Mouse (Mus musculus): ENCODE data around the gene Ttc7. TPM values are rescaled to one million over a fixed set of nuclear protein-coding genes. Genes with fewer than 3 reads are reported as not detected.

Ttc7 gene
- polyA plus RNA-seq, 1 experiment from 2014 or later, result 15.4 TPM

GRCm38 (mm10) chr17:87255672-87256071, 27.0 kb upstream of the Ttc7 start:
- DNase-seq (ENCODE audit: low spot score), result no peak
- Histone ChIP-seq H3K9ac (ENCODE audit: low read depth, low read length) (no peak overlapping the region), H3K27ac (no peak overlapping the region), H3K4me3 (replicated peaks; ENCODE audit: low read depth, low read length) (no peak overlapping the region), H3K27me3 (ENCODE audit: insufficient read depth, low read length) (no peaks in the 10 kb centered on the region), H3K4me1 (replicated peaks; ENCODE audit: insufficient read depth, low read length) (no peaks in the 10 kb centered on the region), H3K4me2 (ENCODE audit: low read length) (no peak overlapping the region), H3K9me3 (replicated peaks; ENCODE audit: low read length) (no peaks in the 10 kb centered on the region), H3K36me3 (ENCODE audit: insufficient read depth, low read length) (peaks cover 38% of the 10 kb centered on the region)
- WGBS, result 86% methylated on average over 16 of the region's 16 CpGs
- no peak for ATAC-seq (replicated peaks; ENCODE audit: low FRiP score, low read depth)
- no peak for TF ChIP-seq CTCF (IDR thresholded peaks at IDR 0.05; ENCODE audit: low read depth)

DNA sequence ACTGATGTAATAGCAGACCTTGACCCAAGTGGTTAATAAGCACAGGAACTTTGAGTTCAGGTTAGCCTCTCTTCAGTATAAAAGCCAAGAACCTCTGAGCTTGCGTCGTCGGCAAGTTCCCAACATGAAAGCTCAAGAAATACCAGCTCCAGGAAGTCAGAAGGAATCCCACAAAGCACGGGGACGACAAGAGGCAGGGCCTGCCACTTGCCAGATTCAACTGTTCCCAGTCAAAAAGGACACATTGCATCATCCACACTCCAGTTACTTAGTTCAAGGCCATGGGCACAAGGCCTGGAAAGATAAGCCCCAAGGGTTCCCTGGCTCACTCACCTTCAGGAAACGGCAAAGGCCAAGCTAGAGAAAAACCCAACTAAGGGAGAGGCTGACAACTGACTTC, 19.3 kb upstream of the Ttc7 start:
- Histone ChIP-seq H3K27me3 (ENCODE audit: insufficient read depth, low read length) (no peaks in the 10 kb centered on the region), H3K36me3 (ENCODE audit: insufficient read depth, low read length) (0 out of 2 replicates have a peak, but pooled peaks cover 7% of the 10 kb centered on the region), H3K27ac (no peak overlapping the region), H3K4me3 (replicated peaks; ENCODE audit: low read depth, low read length) (no peak overlapping the region), H3K4me2 (ENCODE audit: low read length) (no peak overlapping the region), H3K4me1 (replicated peaks; ENCODE audit: insufficient read depth, low read length) (peaks cover 13% of the 10 kb centered on the region), H3K9me3 (replicated peaks; ENCODE audit: low read length) (no peaks in the 10 kb centered on the region), H3K9ac (ENCODE audit: low read depth, low read length) (no peak overlapping the region)
- no peak for TF ChIP-seq CTCF (IDR thresholded peaks at IDR 0.05; ENCODE audit: low read depth)
- ATAC-seq (replicated peaks; ENCODE audit: low FRiP score, low read depth) (no peak), DNase-seq (ENCODE audit: low spot score) (no peak)
- 87% methylated on average over 6 of the region's 6 CpGs for WGBS

GRCm38 (mm10) chr17:87264054-87264830, 18.4 kb upstream of the Ttc7 start:
- ATAC-seq (replicated peaks; ENCODE audit: low FRiP score, low read depth) (no peak), DNase-seq (ENCODE audit: low spot score) (no peak)
- Histone ChIP-seq H3K36me3 (ENCODE audit: insufficient read depth, low read length) (0 out of 2 replicates have a peak, but pooled peaks cover 7% of the 10 kb centered on the region), H3K9ac (ENCODE audit: low read depth, low read length) (peak overlapping the region; percentile 86; the same call in 1 of the 2 replicates), H3K4me2 (ENCODE audit: low read length) (peak overlapping the region; percentile 86), H3K9me3 (replicated peaks; ENCODE audit: low read length) (no peaks in the 10 kb centered on the region), H3K4me3 (replicated peaks; ENCODE audit: low read depth, low read length) (0 out of 2 replicates have a peak overlapping the region, but pooled peaks have one; percentile 85), H3K27ac (no peak overlapping the region; the same call in 1 of the 2 replicates), H3K27me3 (ENCODE audit: insufficient read depth, low read length) (no peaks in the 10 kb centered on the region), H3K4me1 (replicated peaks; ENCODE audit: insufficient read depth, low read length) (peaks cover 13% of the 10 kb centered on the region)
- no peak for TF ChIP-seq CTCF (IDR thresholded peaks at IDR 0.05; ENCODE audit: low read depth)
- WGBS, result 80% methylated on average over 11 of the region's 11 CpGs

DNA sequence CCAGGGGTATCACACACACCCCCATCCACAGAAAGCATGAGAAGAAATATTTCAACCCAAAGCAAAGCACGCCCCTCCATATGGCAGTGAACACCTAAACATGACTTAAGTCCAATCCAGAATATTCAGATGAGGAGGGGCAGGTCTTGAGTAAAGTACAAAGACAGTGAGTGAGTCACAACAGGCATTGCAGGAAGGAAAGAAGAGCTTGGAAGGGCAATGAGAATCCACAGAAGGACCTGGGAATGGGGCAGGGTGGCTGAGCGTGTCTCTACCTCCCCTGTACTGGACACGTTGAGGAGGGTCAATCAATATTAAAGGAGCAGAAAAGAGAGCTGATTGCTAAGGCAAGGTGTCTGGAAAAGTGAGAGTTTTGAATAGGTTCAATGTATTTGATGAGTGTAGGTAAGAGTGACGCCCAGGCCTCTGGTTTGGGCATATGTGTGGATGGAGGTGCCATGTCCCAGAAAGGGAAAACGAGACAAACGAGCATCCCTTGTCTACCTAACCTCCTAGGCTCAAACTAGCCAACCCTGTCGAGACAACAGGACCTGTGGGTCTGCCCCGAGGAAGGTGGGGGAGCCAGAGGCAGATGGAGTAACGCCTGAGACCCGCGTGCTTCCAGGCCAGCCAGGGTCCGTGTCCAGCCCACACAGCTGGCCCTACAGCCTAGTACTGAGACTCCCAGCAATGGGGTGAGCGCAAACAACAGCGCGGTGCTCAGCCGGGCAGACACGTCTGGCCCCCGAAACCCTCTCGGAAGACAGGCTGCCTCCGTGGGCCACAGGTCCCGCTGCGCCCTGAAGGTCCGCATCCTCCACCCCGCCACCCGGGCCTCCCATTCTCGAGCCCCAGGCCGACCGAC, 17.5 kb upstream of the Ttc7 start:
- Histone ChIP-seq H3K27me3 (ENCODE audit: insufficient read depth, low read length) (no peaks in the 10 kb centered on the region), H3K36me3 (ENCODE audit: insufficient read depth, low read length) (0 out of 2 replicates have a peak, but pooled peaks cover 7% of the 10 kb centered on the region), H3K4me2 (ENCODE audit: low read length) (peak overlapping the region; percentile 86), H3K4me1 (replicated peaks; ENCODE audit: insufficient read depth, low read length) (peaks cover 13% of the 10 kb centered on the region), H3K9ac (ENCODE audit: low read depth, low read length) (peak overlapping the region; percentile 86), H3K4me3 (replicated peaks; ENCODE audit: low read depth, low read length) (peak overlapping the region; percentile 85), H3K9me3 (replicated peaks; ENCODE audit: low read length) (no peaks in the 10 kb centered on the region), H3K27ac (peak overlapping the region; percentile 71; the same call in 1 of the 2 replicates)
- DNase-seq (ENCODE audit: low spot score) (peak; percentile 16), ATAC-seq (replicated peaks; ENCODE audit: low FRiP score, low read depth) (peak; percentile 78)
- 7% methylated on average over 27 of the region's 28 CpGs for WGBS
- TF ChIP-seq CTCF (IDR thresholded peaks at IDR 0.05; ENCODE audit: low read depth), result no peak

DNA sequence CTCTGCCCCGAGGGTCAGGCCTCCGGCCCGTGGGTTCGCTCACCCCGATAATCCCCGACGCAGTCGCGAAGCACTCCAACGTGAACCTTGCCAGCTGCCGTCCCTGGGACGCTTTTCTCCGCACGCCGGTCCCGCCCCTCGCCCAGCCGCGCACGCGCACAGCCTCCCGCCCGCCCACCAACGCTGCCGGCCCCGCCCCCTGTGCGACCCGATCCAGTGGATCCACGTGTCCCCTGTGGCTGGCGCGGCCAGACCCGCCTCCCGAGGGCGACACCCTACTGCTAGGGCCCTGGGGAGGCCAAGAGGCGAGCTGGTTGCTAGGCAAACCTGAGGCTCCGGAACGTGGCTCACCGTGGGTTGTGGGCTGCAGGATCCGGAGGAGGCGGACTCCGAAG, 16.9 kb upstream of the Ttc7 start, which contains the start of gene Mcfd2:
TSS of gene Mcfd2 (minus strand) at position 144 of the 395 bp plus-strand sequence.
- peak; percentile 95 for DNase-seq (ENCODE audit: low spot score)
- under 1% methylated on average over 41 of the region's 41 CpGs for WGBS
- peak within 1 kb of the TSS; percentile 85 for H3K4me3 ChIP-seq (replicated peaks; ENCODE audit: low read depth, low read length)
- H3K4me2 ChIP-seq (ENCODE audit: low read length), result peak within 1 kb of the TSS; percentile 86
- ATAC-seq (replicated peaks; ENCODE audit: low FRiP score, low read depth), result peak; percentile 96
- no peaks in the 10 kb centered on the region for H3K27me3 ChIP-seq (ENCODE audit: insufficient read depth, low read length)
- H3K27ac ChIP-seq, result peak within 1 kb of the TSS; percentile 71; the same call in 1 of the 2 replicates
- H3K9ac ChIP-seq (ENCODE audit: low read depth, low read length), result peak within 1 kb of the TSS; percentile 86
- 0 out of 2 replicates have a peak, but pooled peaks cover 3% of the 10 kb centered on the region for H3K36me3 ChIP-seq (ENCODE audit: insufficient read depth, low read length)
- TF ChIP-seq CTCF (IDR thresholded peaks at IDR 0.05; ENCODE audit: low read depth), result peak; percentile 62
- H3K4me1 ChIP-seq (replicated peaks; ENCODE audit: insufficient read depth, low read length), result peaks cover 13% of the 10 kb centered on the region
- H3K9me3 ChIP-seq (replicated peaks; ENCODE audit: low read length), result no peaks in the 10 kb centered on the region

- Histone ChIP-seq H3K4me2 (ENCODE audit: low read length) (no peak overlapping the region), H3K27ac (no peak overlapping the region), H3K9me3 (replicated peaks; ENCODE audit: low read length) (no peaks in the 10 kb centered on the region), H3K4me3 (replicated peaks; ENCODE audit: low read depth, low read length) (no peak overlapping the region), H3K4me1 (replicated peaks; ENCODE audit: insufficient read depth, low read length) (peaks cover 7% of the 10 kb centered on the region), H3K36me3 (ENCODE audit: insufficient read depth, low read length) (no peaks in the 10 kb centered on the region), H3K27me3 (ENCODE audit: insufficient read depth, low read length) (no peaks in the 10 kb centered on the region), H3K9ac (ENCODE audit: low read depth, low read length) (no peak overlapping the region)
- ATAC-seq (replicated peaks; ENCODE audit: low FRiP score, low read depth) (no peak), DNase-seq (ENCODE audit: low spot score) (no peak)
- TF ChIP-seq CTCF (IDR thresholded peaks at IDR 0.05; ENCODE audit: low read depth), result no peak
- WGBS, result 65% methylated on average over 6 of the region's 6 CpGs
Measured at GRCm38 (mm10) chr17:87269454-87269853, 13.2 kb upstream of the Ttc7 start.
